Mouse (Mus musculus): ENCODE results near the gene Ddx50. TPM values are rescaled to one million over a fixed set of nuclear protein-coding genes. Genes with fewer than 3 reads are reported as not detected.
"Not testable (repeated sequence)": the region's sequence is repeated elsewhere in the genome, so short reads cannot be mapped to it uniquely, and the experiment has no call there.

Gene Ddx50
- polyA plus RNA-seq, 1 experiment = 21.0 TPM

- no peaks in the 10 kb centered on the region for H3K27me3 ChIP-seq (ENCODE audit: control insufficient read depth, insufficient read depth, low read length)
- TF ChIP-seq POLR2A (IDR thresholded peaks at IDR 0.05; ENCODE audit: control insufficient read depth, low read depth, low read length) = no peak
- no peak for TF ChIP-seq CTCF (IDR thresholded peaks at IDR 0.05; ENCODE audit: control insufficient read depth, insufficient read depth, insufficient replicate concordance, low read depth, low read length)
- peak overlapping the region; percentile 89 for H3K4me3 ChIP-seq (ENCODE audit: control insufficient read depth, low read depth, low read length)
- peaks cover 3% of the 10 kb centered on the region; the same call in 1 of the 2 replicates for H3K4me1 ChIP-seq (ENCODE audit: control insufficient read depth, insufficient read depth, low read length)
- H3K36me3 ChIP-seq (ENCODE audit: control insufficient read depth, insufficient read depth, low read length) = peaks cover 2% of the 10 kb centered on the region; the same call in 1 of the 2 replicates
- peak overlapping the region; percentile 98 for H3K27ac ChIP-seq (ENCODE audit: control insufficient read depth, insufficient read depth, low read depth, low read length)
Measured at GRCm38 (mm10) chr10:62601833-62602176, 49.2 kb downstream of the Ddx50 start.

GRCm38 (mm10) chr10:62601053-62601791 lies 49.8 kb downstream of the Ddx50 start:
- H3K27me3 ChIP-seq (ENCODE audit: control insufficient read depth, insufficient read depth, low read length) = no peaks in the 10 kb centered on the region
- no peak for TF ChIP-seq CTCF (IDR thresholded peaks at IDR 0.05; ENCODE audit: control insufficient read depth, insufficient read depth, insufficient replicate concordance, low read depth, low read length)
- TF ChIP-seq POLR2A (IDR thresholded peaks at IDR 0.05; ENCODE audit: control insufficient read depth, low read depth, low read length) = no peak
- peaks cover 3% of the 10 kb centered on the region; the same call in 1 of the 2 replicates for H3K4me1 ChIP-seq (ENCODE audit: control insufficient read depth, insufficient read depth, low read length)
- H3K36me3 ChIP-seq (ENCODE audit: control insufficient read depth, insufficient read depth, low read length) = peaks cover 2% of the 10 kb centered on the region; the same call in 1 of the 2 replicates
- peak overlapping the region; percentile 89 for H3K4me3 ChIP-seq (ENCODE audit: control insufficient read depth, low read depth, low read length)
- no peak overlapping the region; the same call in 1 of the 2 replicates for H3K27ac ChIP-seq (ENCODE audit: control insufficient read depth, insufficient read depth, low read depth, low read length)

- Histone ChIP-seq H3K4me3 (ENCODE audit: control insufficient read depth, low read depth, low read length) (no peak overlapping the region), H3K27ac (ENCODE audit: control insufficient read depth, insufficient read depth, low read depth, low read length) (no peak overlapping the region), H3K36me3 (ENCODE audit: control insufficient read depth, insufficient read depth, low read length) (peaks cover 2% of the 10 kb centered on the region; the same call in 1 of the 2 replicates), H3K27me3 (ENCODE audit: control insufficient read depth, insufficient read depth, low read length) (no peaks in the 10 kb centered on the region), H3K4me1 (ENCODE audit: control insufficient read depth, insufficient read depth, low read length) (peaks cover 3% of the 10 kb centered on the region; the same call in 1 of the 2 replicates)
- TF ChIP-seq POLR2A (IDR thresholded peaks at IDR 0.05; ENCODE audit: control insufficient read depth, low read depth, low read length) (no peak), CTCF (IDR thresholded peaks at IDR 0.05; ENCODE audit: control insufficient read depth, insufficient read depth, insufficient replicate concordance, low read depth, low read length) (no peak)
Measured at GRCm38 (mm10) chr10:62600056-62600455, 51.0 kb downstream of the Ddx50 start.

GRCm38 (mm10) chr10:62599311-62599710 lies 51.7 kb downstream of the Ddx50 start:
- not testable (repeated sequence) for H3K4me3 ChIP-seq (ENCODE audit: control insufficient read depth, low read depth, low read length); H3K4me1 ChIP-seq (ENCODE audit: control insufficient read depth, insufficient read depth, low read length); H3K36me3 ChIP-seq (ENCODE audit: control insufficient read depth, insufficient read depth, low read length); H3K27ac ChIP-seq (ENCODE audit: control insufficient read depth, insufficient read depth, low read depth, low read length); H3K27me3 ChIP-seq (ENCODE audit: control insufficient read depth, insufficient read depth, low read length)

GRCm38 (mm10) chr10:62592496-62592895 lies 58.5 kb downstream of the Ddx50 start:
- Histone ChIP-seq H3K4me1 (ENCODE audit: control insufficient read depth, insufficient read depth, low read length) (peaks cover 2% of the 10 kb centered on the region; the same call in 1 of the 2 replicates), H3K36me3 (ENCODE audit: control insufficient read depth, insufficient read depth, low read length) (peaks cover 8% of the 10 kb centered on the region), H3K27me3 (ENCODE audit: control insufficient read depth, insufficient read depth, low read length) (no peaks in the 10 kb centered on the region), H3K27ac (ENCODE audit: control insufficient read depth, insufficient read depth, low read depth, low read length) (no peak overlapping the region), H3K4me3 (ENCODE audit: control insufficient read depth, low read depth, low read length) (no peak overlapping the region)
- no peak for TF ChIP-seq CTCF (IDR thresholded peaks at IDR 0.05; ENCODE audit: control insufficient read depth, insufficient read depth, insufficient replicate concordance, low read depth, low read length)
- no peak for TF ChIP-seq POLR2A (IDR thresholded peaks at IDR 0.05; ENCODE audit: control insufficient read depth, low read depth, low read length)

GRCm38 (mm10) chr10:62590200-62590599 lies 60.8 kb downstream of the Ddx50 start:
- Histone ChIP-seq H3K27ac (ENCODE audit: control insufficient read depth, insufficient read depth, low read depth, low read length) (no peak overlapping the region), H3K4me1 (ENCODE audit: control insufficient read depth, insufficient read depth, low read length) (peaks cover 2% of the 10 kb centered on the region; the same call in 1 of the 2 replicates), H3K36me3 (ENCODE audit: control insufficient read depth, insufficient read depth, low read length) (peaks cover 8% of the 10 kb centered on the region), H3K27me3 (ENCODE audit: control insufficient read depth, insufficient read depth, low read length) (no peaks in the 10 kb centered on the region), H3K4me3 (ENCODE audit: control insufficient read depth, low read depth, low read length) (no peak overlapping the region)
- TF ChIP-seq POLR2A (IDR thresholded peaks at IDR 0.05; ENCODE audit: control insufficient read depth, low read depth, low read length) = no peak

GRCm38 (mm10) chr10:62588616-62589015 lies 62.4 kb downstream of the Ddx50 start:
- TF ChIP-seq CTCF (IDR thresholded peaks at IDR 0.05; ENCODE audit: control insufficient read depth, insufficient read depth, insufficient replicate concordance, low read depth, low read length) (no peak), POLR2A (IDR thresholded peaks at IDR 0.05; ENCODE audit: control insufficient read depth, low read depth, low read length) (no peak)
- peaks cover 2% of the 10 kb centered on the region; the same call in 1 of the 2 replicates for H3K4me1 ChIP-seq (ENCODE audit: control insufficient read depth, insufficient read depth, low read length)
- no peak overlapping the region for H3K4me3 ChIP-seq (ENCODE audit: control insufficient read depth, low read depth, low read length)
- H3K27me3 ChIP-seq (ENCODE audit: control insufficient read depth, insufficient read depth, low read length) = no peaks in the 10 kb centered on the region
- H3K36me3 ChIP-seq (ENCODE audit: control insufficient read depth, insufficient read depth, low read length) = peaks cover 9% of the 10 kb centered on the region
- no peak overlapping the region for H3K27ac ChIP-seq (ENCODE audit: control insufficient read depth, insufficient read depth, low read depth, low read length)
